Mouse (Mus musculus) stomach, embryonic 15.5 days (tissue): ENCODE results near the gene Cdh4. TPM values are rescaled to one million over a fixed set of nuclear protein-coding genes. Genes with fewer than 3 reads are reported as not detected.

Experiments
- ATAC-seq: fragments of 200-750 bp; cut with Nextera tagmentation; 2 replicates; pipeline ENCODE4 v1.8.0; 2017; ENCODE audit warnings: low read depth, moderate number of reproducible peaks, moderate TSS enrichment; ENCODE audit not compliant: insufficient read depth, low FRiP score
- H3K27ac ChIP-seq: fragments of 300-500 bp; sonication (generic); 2 replicates; pipeline ENCODE4 v1.5.1; 2015; ENCODE audit warnings: mild to moderate bottlenecking, inconsistent platforms
- H3K27me3 ChIP-seq: fragments of 300-500 bp; sonication (generic); replicated peaks from 2 replicates; pipeline ENCODE4 v1.6.1; 2015; ENCODE audit warnings: inconsistent platforms
- H3K36me3 ChIP-seq: fragments of 300-500 bp; sonication (generic); 2 replicates; pipeline ENCODE4 v1.6.1; 2015; ENCODE audit warnings: inconsistent platforms
- H3K4me1 ChIP-seq: fragments of 300-500 bp; sonication (generic); 2 replicates; pipeline ENCODE4 v1.6.1; 2015; ENCODE audit warnings: inconsistent platforms
- H3K4me2 ChIP-seq: fragments of 300-500 bp; sonication (generic); 2 replicates; pipeline ENCODE4 v1.6.1; 2015; ENCODE audit warnings: mild to moderate bottlenecking, inconsistent platforms
- H3K4me3 ChIP-seq: fragments of 300-500 bp; sonication (generic); replicated peaks from 2 replicates; pipeline ENCODE4 v1.5.1; 2015; ENCODE audit warnings: inconsistent platforms
- H3K9ac ChIP-seq: fragments of 300-500 bp; sonication (generic); 2 replicates; pipeline ENCODE4 v1.6.1; 2015; ENCODE audit warnings: inconsistent platforms
- H3K9me3 ChIP-seq: fragments of 300-500 bp; sonication (generic); 2 replicates; pipeline ENCODE4 v1.6.1; 2016; ENCODE audit warnings: inconsistent platforms
- WGBS: fragments of 180-500 bp; shearing (Covaris S2); methylation state at CpG from one replicate; pipeline ENCODE4 v1.1.7; 2015; 5-methylcytosine and 5-hydroxymethylcytosine counted together
- polyA plus RNA-seq: library from polyadenylated mRNA; unstranded; fragments of >200 nt; fragmentation: Nextera tagmentation; extraction: Ambion mirVana; gene quantifications from 2 replicates; pipeline ENCODE4 v1.2.1, GENCODE M21; 2015

The Cdh4 gene
- polyA plus RNA-seq: 3.6 and 3.7 TPM in 2 replicates

- Histone ChIP-seq H3K27me3 (peaks cover 24% of the 10 kb centered on the region), H3K4me3 (peak within 1 kb of the TSS; percentile 67), H3K4me1 (peaks cover 15% of the 10 kb centered on the region), H3K36me3 (no peaks in the 10 kb centered on the region), H3K9ac (peak within 1 kb of the TSS; percentile 39), H3K4me2 (peak within 1 kb of the TSS; percentile 100), H3K9me3 (no peaks in the 10 kb centered on the region), H3K27ac (peak within 1 kb of the TSS; percentile 35; the same call in 1 of the 2 replicates)
- under 1% methylated on average over 40 of the region's 40 CpGs for WGBS
- peak; percentile 85 for ATAC-seq
Measured at GRCm38 (mm10) chr2:179442191-179442540, at the start of gene Cdh4. Gene Cdh4, plus strand, starts transcription at chr2:179442431.

GRCm38 (mm10) chr2:179395442-179395841 lies 46.8 kb upstream of the Cdh4 start:
- H3K4me2 ChIP-seq: no peak overlapping the region
- H3K9ac ChIP-seq: no peak overlapping the region
- no peak for ATAC-seq
- H3K4me1 ChIP-seq: 0 out of 2 replicates have a peak, but pooled peaks cover 6% of the 10 kb centered on the region
- H3K4me3 ChIP-seq: no peak overlapping the region
- H3K27ac ChIP-seq: no peak overlapping the region
- H3K9me3 ChIP-seq: no peaks in the 10 kb centered on the region
- H3K36me3 ChIP-seq: no peaks in the 10 kb centered on the region
- 22% methylated on average over 5 of the region's 5 CpGs for WGBS
- no peaks in the 10 kb centered on the region for H3K27me3 ChIP-seq

GRCm38 (mm10) chr2:179399645-179400249 lies 42.5 kb upstream of the Cdh4 start:
- no peak for ATAC-seq
- H3K4me2 ChIP-seq: no peak overlapping the region
- H3K27me3 ChIP-seq: no peaks in the 10 kb centered on the region
- no peak overlapping the region for H3K27ac ChIP-seq
- no peaks in the 10 kb centered on the region for H3K9me3 ChIP-seq
- no peaks in the 10 kb centered on the region for H3K36me3 ChIP-seq
- no peaks in the 10 kb centered on the region for H3K4me1 ChIP-seq
- WGBS: 75% methylated on average over 14 of the region's 14 CpGs
- H3K4me3 ChIP-seq: no peak overlapping the region
- no peak overlapping the region for H3K9ac ChIP-seq

- no peak overlapping the region for H3K9ac ChIP-seq
- no peak overlapping the region for H3K4me2 ChIP-seq
- H3K4me1 ChIP-seq: no peaks in the 10 kb centered on the region
- H3K27me3 ChIP-seq: no peaks in the 10 kb centered on the region
- H3K36me3 ChIP-seq: no peaks in the 10 kb centered on the region
- no peak overlapping the region for H3K27ac ChIP-seq
- no peak overlapping the region for H3K4me3 ChIP-seq
- WGBS: 68% methylated on average over 8 of the region's 8 CpGs
- H3K9me3 ChIP-seq: no peaks in the 10 kb centered on the region
- no peak; the same call in 1 of the 2 replicates for ATAC-seq
Measured at GRCm38 (mm10) chr2:179410866-179411561, 31.2 kb upstream of the Cdh4 start.

GRCm38 (mm10) chr2:179412966-179413365 lies 29.3 kb upstream of the Cdh4 start:
- Histone ChIP-seq H3K9ac (no peak overlapping the region), H3K27me3 (no peaks in the 10 kb centered on the region), H3K4me2 (no peak overlapping the region), H3K9me3 (no peaks in the 10 kb centered on the region), H3K4me3 (no peak overlapping the region), H3K36me3 (no peaks in the 10 kb centered on the region), H3K27ac (no peak overlapping the region), H3K4me1 (no peaks in the 10 kb centered on the region)
- 58% methylated on average over 2 of the region's 2 CpGs for WGBS
- no peak for ATAC-seq

GRCm38 (mm10) chr2:179414253-179414652 lies 28.0 kb upstream of the Cdh4 start:
- ATAC-seq: no peak

GRCm38 (mm10) chr2:179414704-179415103 lies 27.5 kb upstream of the Cdh4 start:
- no peak for ATAC-seq
- H3K9me3 ChIP-seq: no peaks in the 10 kb centered on the region
- H3K4me2 ChIP-seq: no peak overlapping the region
- no peaks in the 10 kb centered on the region for H3K27me3 ChIP-seq
- H3K4me1 ChIP-seq: no peaks in the 10 kb centered on the region
- no peak overlapping the region for H3K9ac ChIP-seq
- H3K27ac ChIP-seq: no peak overlapping the region
- 88% methylated on average over 9 of the region's 9 CpGs for WGBS
- H3K36me3 ChIP-seq: no peaks in the 10 kb centered on the region
- no peak overlapping the region for H3K4me3 ChIP-seq

More at GRCm38 (mm10) chr2:179414253-179414652, 28.0 kb upstream of the Cdh4 start:
- H3K4me2 ChIP-seq: no peak overlapping the region
- H3K4me3 ChIP-seq: no peak overlapping the region
- H3K27ac ChIP-seq: no peak overlapping the region
- no peaks in the 10 kb centered on the region for H3K36me3 ChIP-seq
- H3K9me3 ChIP-seq: no peaks in the 10 kb centered on the region
- no peaks in the 10 kb centered on the region for H3K27me3 ChIP-seq
- no peaks in the 10 kb centered on the region for H3K4me1 ChIP-seq
- H3K9ac ChIP-seq: no peak overlapping the region
- 82% methylated on average over 11 of the region's 11 CpGs for WGBS

GRCm38 (mm10) chr2:179415892-179416403 lies 26.3 kb upstream of the Cdh4 start:
- Histone ChIP-seq H3K4me1 (no peaks in the 10 kb centered on the region), H3K27me3 (no peaks in the 10 kb centered on the region), H3K4me2 (no peak overlapping the region), H3K9ac (no peak overlapping the region), H3K27ac (no peak overlapping the region), H3K4me3 (no peak overlapping the region), H3K9me3 (no peaks in the 10 kb centered on the region), H3K36me3 (no peaks in the 10 kb centered on the region)
- WGBS: 30% methylated on average over 8 of the region's 8 CpGs
- ATAC-seq: no peak

GRCm38 (mm10) chr2:179416587-179417227 lies 25.5 kb upstream of the Cdh4 start:
- no peak overlapping the region for H3K9ac ChIP-seq
- H3K27ac ChIP-seq: no peak overlapping the region
- WGBS: 87% methylated on average over 16 of the region's 16 CpGs
- no peak overlapping the region for H3K4me3 ChIP-seq
- H3K36me3 ChIP-seq: no peaks in the 10 kb centered on the region
- no peaks in the 10 kb centered on the region for H3K9me3 ChIP-seq
- no peak for ATAC-seq
- no peaks in the 10 kb centered on the region for H3K4me1 ChIP-seq
- H3K4me2 ChIP-seq: no peak overlapping the region
- H3K27me3 ChIP-seq: no peaks in the 10 kb centered on the region

- ATAC-seq: no peak
- no peaks in the 10 kb centered on the region for H3K9me3 ChIP-seq
- no peak overlapping the region for H3K4me3 ChIP-seq
- 53% methylated on average over 3 of the region's 3 CpGs for WGBS
- H3K36me3 ChIP-seq: no peaks in the 10 kb centered on the region
- no peaks in the 10 kb centered on the region for H3K27me3 ChIP-seq
- no peaks in the 10 kb centered on the region for H3K4me1 ChIP-seq
- H3K4me2 ChIP-seq: no peak overlapping the region
- H3K9ac ChIP-seq: no peak overlapping the region
- H3K27ac ChIP-seq: no peak overlapping the region
Measured at GRCm38 (mm10) chr2:179425602-179426001, 16.6 kb upstream of the Cdh4 start.

- ATAC-seq: no peak
- Histone ChIP-seq H3K36me3 (no peaks in the 10 kb centered on the region), H3K9me3 (no peaks in the 10 kb centered on the region), H3K4me1 (no peaks in the 10 kb centered on the region), H3K27me3 (no peaks in the 10 kb centered on the region), H3K27ac (no peak overlapping the region), H3K9ac (no peak overlapping the region), H3K4me3 (no peak overlapping the region), H3K4me2 (no peak overlapping the region)
- WGBS: 78% methylated on average over 3 of the region's 3 CpGs
Measured at GRCm38 (mm10) chr2:179428889-179429288, 13.3 kb upstream of the Cdh4 start.

GRCm38 (mm10) chr2:179440161-179440560 lies 2.1 kb upstream of the Cdh4 start:
- Histone ChIP-seq H3K27me3 (peaks cover 24% of the 10 kb centered on the region), H3K4me3 (no peak overlapping the region), H3K4me2 (no peak overlapping the region), H3K9ac (no peak overlapping the region), H3K27ac (no peak overlapping the region), H3K4me1 (peaks cover 15% of the 10 kb centered on the region), H3K9me3 (no peaks in the 10 kb centered on the region), H3K36me3 (no peaks in the 10 kb centered on the region)
- no peak for ATAC-seq
- WGBS: 29% methylated on average over 9 of the region's 9 CpGs
